Mouse (Mus musculus) cerebral cortex, adult 2 months (tissue): ENCODE results near the gene C130079G13Rik.

Experiments used
- WGBS: fragments of 180-500 bp; shearing (Covaris S2); methylation state at CpG from one replicate; pipeline ENCODE4 v1.1.7; 2018; 5-methylcytosine and 5-hydroxymethylcytosine counted together

C130079G13Rik gene

DNA sequence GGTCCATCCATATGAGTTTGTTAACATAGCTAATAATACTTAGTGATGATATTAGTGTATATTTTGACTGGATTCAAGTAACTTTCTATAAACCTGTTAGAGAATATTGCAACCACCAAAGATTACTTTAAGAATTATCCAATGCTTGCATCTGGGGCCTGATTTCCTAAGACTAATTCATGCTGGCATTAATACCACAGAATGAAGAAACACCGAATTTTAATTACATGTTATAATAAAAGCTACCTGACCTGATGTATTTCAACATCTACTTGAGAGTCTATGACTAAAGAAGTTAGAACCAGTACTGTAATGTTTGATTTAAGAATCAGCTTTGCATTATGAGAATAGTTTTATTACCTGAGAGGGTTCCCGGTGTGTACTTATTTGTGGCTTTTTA is at the start of gene C130079G13Rik:
C130079G13Rik (plus strand) TSS at position 301 of the 400 bp plus-strand sequence.
- 86% methylated on average over 2 of the region's 2 CpGs for WGBS

DNA sequence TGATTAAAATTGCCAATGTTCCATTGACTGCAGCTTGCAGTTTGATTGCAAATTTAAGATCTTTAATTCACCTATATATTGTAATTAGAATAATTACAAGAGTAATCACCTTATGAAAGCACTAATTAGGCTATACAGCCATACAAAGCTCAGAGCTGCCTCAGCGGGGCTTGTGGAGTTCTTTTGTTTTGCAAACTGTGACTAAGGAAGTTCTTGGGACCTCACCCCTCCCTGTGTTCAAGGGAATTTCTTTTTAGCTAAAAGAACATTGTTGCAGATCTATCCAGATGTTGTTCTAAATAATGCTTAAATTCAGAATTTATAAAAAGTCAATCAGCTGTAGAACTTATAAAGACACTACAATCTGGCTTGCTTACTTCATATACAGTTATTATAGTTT is 47.4 kb upstream of the C130079G13Rik start:
- WGBS, result 51% methylated on average over 1 of the region's 1 CpGs

DNA sequence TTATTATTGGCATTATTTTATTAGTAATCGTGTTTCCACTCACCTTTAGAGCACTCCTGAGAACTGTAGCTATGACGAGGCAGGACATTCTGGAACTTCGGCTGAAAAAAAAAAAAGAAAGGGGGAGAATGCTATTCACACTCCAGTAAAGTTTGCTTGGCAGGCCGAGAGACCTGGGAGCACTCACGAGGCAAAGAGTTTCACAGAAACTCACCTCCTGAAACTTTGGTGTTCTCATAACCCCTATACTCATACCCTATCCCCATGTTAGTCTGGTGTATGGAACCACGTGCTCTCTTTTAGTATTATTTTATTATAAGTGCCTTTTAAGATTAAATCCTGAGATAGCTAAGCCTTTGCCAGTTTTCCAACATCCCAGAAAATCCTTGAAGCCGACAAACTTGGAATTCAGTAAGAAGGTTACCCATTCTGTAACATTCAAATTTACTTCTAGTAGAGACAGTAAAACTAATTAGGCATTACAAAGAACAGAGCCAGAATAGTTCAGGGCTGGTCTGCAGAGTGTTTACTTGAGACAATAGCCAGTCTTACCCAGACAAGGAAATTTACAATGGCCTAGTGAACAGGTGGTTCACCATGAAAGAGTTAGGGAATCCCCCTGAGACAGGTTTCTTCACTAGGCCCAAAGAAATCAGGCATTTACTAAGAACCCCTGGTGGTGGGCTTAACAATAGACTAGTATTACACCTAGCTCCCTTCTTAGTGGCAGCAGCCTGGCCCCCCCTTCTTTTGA is 45.0 kb upstream of the C130079G13Rik start:
- WGBS, result 80% methylated on average over 7 of the region's 7 CpGs

DNA sequence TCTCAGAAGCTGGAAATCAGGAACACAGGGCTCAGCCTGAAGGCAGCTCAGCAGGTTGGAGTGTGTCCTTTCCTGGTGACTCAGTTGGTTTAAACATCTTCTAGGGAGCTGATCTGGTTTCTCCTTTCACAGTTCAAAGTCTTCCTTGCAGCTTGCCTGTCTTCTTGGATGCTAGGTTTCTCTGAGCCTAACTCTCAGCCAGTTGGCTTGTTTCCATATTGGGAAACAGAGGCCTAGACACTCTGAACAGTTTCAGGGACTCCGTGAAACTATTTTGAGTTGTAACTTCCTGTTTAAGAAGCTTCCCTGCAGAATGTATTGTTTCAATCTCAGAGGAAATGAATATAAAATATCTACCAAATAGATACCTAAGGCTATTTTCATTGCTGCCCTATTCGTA is 31.7 kb upstream of the C130079G13Rik start:
- 68% methylated on average over 2 of the region's 2 CpGs for WGBS

DNA sequence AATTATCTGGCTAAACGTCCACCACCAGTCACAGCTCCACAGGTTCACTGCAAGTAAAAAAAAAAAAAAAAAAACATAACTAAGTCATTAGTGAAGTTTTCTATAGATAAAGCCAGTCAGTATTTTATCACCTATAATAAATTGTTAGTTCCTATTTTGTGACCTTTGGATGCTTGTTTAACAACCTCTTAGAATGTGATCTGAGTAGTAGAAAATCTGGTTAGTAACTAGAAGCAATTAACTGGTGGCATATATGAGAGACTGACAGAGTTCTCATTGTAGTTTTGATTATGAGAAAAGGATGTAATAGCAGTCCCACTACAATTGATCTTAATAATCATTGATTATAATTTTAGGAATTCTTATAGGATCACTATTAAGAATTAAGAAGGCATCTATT is 9.6 kb downstream of the C130079G13Rik start:
- WGBS, result 80% methylated on average over 1 of the region's 1 CpGs

DNA sequence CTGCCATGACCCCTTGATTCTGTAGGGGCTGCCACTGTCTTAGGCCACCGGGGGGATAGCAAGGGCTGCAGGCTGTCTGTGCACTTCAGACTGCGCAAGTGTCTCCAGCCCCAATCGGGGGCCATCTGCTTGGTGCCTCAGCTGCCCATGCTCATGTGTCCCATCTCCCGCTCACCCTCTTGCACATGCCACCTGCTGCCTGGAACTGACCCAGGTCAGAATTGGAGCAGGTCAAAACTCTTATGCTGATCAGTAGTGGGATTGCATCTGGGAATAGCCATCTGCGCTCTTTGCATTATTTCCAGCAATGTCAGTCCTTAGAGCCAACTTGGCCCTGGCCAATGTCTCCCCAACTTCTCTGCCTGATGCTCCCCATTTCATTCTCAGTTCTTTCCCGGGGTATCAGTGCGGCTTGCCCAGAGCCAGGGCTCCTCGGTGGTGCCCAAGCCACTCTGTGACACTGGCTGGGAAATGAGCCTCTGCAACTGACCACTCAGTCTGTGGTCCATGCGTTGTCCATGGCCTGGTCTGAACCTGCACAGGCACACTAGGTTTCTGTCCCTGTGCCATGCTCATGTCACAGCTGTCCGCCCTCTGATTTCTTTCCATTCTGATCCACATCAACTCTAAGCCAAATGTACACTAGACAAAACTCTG is 22.4 kb downstream of the C130079G13Rik start:
- 91% methylated on average over 10 of the region's 10 CpGs for WGBS

DNA sequence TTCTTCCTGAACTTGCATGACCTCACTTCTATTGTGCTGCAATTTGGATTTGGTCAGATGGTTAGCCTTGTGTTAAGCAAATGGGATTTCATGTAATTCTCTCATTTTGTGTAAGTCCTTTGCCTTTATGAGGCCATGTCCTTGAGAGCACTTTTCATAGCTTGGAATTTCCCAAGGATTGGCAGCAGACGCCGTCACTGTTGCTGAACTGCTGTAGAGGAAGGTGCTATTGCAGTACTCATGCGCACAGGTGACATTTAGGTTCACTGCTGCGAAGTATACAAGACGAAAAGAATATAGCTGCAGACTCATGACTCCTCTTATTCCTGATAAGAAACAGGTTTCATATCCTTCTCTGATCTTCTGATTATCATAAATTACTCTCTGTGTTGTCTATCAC is 45.9 kb downstream of the C130079G13Rik start:
- 87% methylated on average over 5 of the region's 5 CpGs for WGBS
